Mouse (Mus musculus): Measurements from ENCODE around the gene Gorasp1.

The Gorasp1 gene

GRCm38 (mm10) chr9:119973869-119974520, 36.6 kb upstream of the Gorasp1 start:
- in situ Hi-C loops (cut with MboI; ENCODE audit: low pct_unique_long_range_greater_than_20kb in 1 of 2, low sequenced_read_pairs in 2 of 2, unreplicated experiment in 1 of 2): no loop called here

- in situ Hi-C loops (cut with MboI; ENCODE audit: low pct_unique_long_range_greater_than_20kb in 1 of 2, low sequenced_read_pairs in 2 of 2, unreplicated experiment in 1 of 2): no loop called here
Measured at GRCm38 (mm10) chr9:119973281-119973680, 35.9 kb upstream of the Gorasp1 start.

- in situ Hi-C loops (cut with MboI; ENCODE audit: low pct_unique_long_range_greater_than_20kb in 1 of 2, low sequenced_read_pairs in 2 of 2, unreplicated experiment in 1 of 2): no loop called here
Measured at GRCm38 (mm10) chr9:119972582-119972981, 35.2 kb upstream of the Gorasp1 start.

GRCm38 (mm10) chr9:119972166-119972565, 34.8 kb upstream of the Gorasp1 start:
- in situ Hi-C loops (cut with MboI; ENCODE audit: low pct_unique_long_range_greater_than_20kb in 1 of 2, low sequenced_read_pairs in 2 of 2, unreplicated experiment in 1 of 2): no loop called here

GRCm38 (mm10) chr9:119970763-119971656, 33.6 kb upstream of the Gorasp1 start:
- in situ Hi-C loops (cut with MboI; ENCODE audit: low pct_unique_long_range_greater_than_20kb in 1 of 2, low sequenced_read_pairs in 2 of 2, unreplicated experiment in 1 of 2): no loop called here

GRCm38 (mm10) chr9:119970221-119970620, 32.9 kb upstream of the Gorasp1 start:
- in situ Hi-C loops (cut with MboI; ENCODE audit: low pct_unique_long_range_greater_than_20kb in 1 of 2, low sequenced_read_pairs in 2 of 2, unreplicated experiment in 1 of 2): no loop called here

- in situ Hi-C loops (cut with MboI; ENCODE audit: low pct_unique_long_range_greater_than_20kb in 1 of 2, low sequenced_read_pairs in 2 of 2, unreplicated experiment in 1 of 2): no loop called here
Measured at GRCm38 (mm10) chr9:119969811-119970210, 32.4 kb upstream of the Gorasp1 start.

GRCm38 (mm10) chr9:119966221-119966910, 29.0 kb upstream of the Gorasp1 start:
- in situ Hi-C loops (cut with MboI; ENCODE audit: low pct_unique_long_range_greater_than_20kb in 1 of 2, low sequenced_read_pairs in 2 of 2, unreplicated experiment in 1 of 2): no loop called here

GRCm38 (mm10) chr9:119965186-119965585, 27.8 kb upstream of the Gorasp1 start:
- in situ Hi-C loops (cut with MboI; ENCODE audit: low pct_unique_long_range_greater_than_20kb in 1 of 2, low sequenced_read_pairs in 2 of 2, unreplicated experiment in 1 of 2): no loop called here

GRCm38 (mm10) chr9:119964206-119964605, 26.8 kb upstream of the Gorasp1 start:
- in situ Hi-C loops (cut with MboI; ENCODE audit: low pct_unique_long_range_greater_than_20kb in 1 of 2, low sequenced_read_pairs in 2 of 2, unreplicated experiment in 1 of 2): no loop called here

GRCm38 (mm10) chr9:119962987-119963667, 25.8 kb upstream of the Gorasp1 start:
- in situ Hi-C loops (cut with MboI; ENCODE audit: low pct_unique_long_range_greater_than_20kb in 1 of 2, low sequenced_read_pairs in 2 of 2, unreplicated experiment in 1 of 2): no loop called here

- in situ Hi-C loops (cut with MboI; ENCODE audit: low pct_unique_long_range_greater_than_20kb in 1 of 2, low sequenced_read_pairs in 2 of 2, unreplicated experiment in 1 of 2): no loop called here
Measured at GRCm38 (mm10) chr9:119962216-119962615, 24.9 kb upstream of the Gorasp1 start.

GRCm38 (mm10) chr9:119958835-119959234, 21.5 kb upstream of the Gorasp1 start:
- in situ Hi-C loops (cut with MboI; ENCODE audit: low pct_unique_long_range_greater_than_20kb in 1 of 2, low sequenced_read_pairs in 2 of 2, unreplicated experiment in 1 of 2): no loop called here

GRCm38 (mm10) chr9:119951388-119951787, 14.0 kb upstream of the Gorasp1 start:
- in situ Hi-C loops (cut with MboI; ENCODE audit: low pct_unique_long_range_greater_than_20kb in 1 of 2, low sequenced_read_pairs in 2 of 2, unreplicated experiment in 1 of 2): no loop called here

- in situ Hi-C loops (cut with MboI; ENCODE audit: low pct_unique_long_range_greater_than_20kb in 1 of 2, low sequenced_read_pairs in 2 of 2, unreplicated experiment in 1 of 2): no loop called here
Measured at GRCm38 (mm10) chr9:119950434-119950833, 13.1 kb upstream of the Gorasp1 start.

- in situ Hi-C loops (cut with MboI; ENCODE audit: low pct_unique_long_range_greater_than_20kb in 1 of 2, low sequenced_read_pairs in 2 of 2, unreplicated experiment in 1 of 2): no loop called here
Measured at GRCm38 (mm10) chr9:119948804-119949203, 11.4 kb upstream of the Gorasp1 start.

- in situ Hi-C loops (cut with MboI; ENCODE audit: low pct_unique_long_range_greater_than_20kb in 1 of 2, low sequenced_read_pairs in 2 of 2, unreplicated experiment in 1 of 2): no loop called here
Measured at GRCm38 (mm10) chr9:119945173-119945900, 8.0 kb upstream of the Gorasp1 start.

GRCm38 (mm10) chr9:119943326-119943725, 6.0 kb upstream of the Gorasp1 start:
- in situ Hi-C loops (cut with MboI; ENCODE audit: low pct_unique_long_range_greater_than_20kb in 1 of 2, low sequenced_read_pairs in 2 of 2, unreplicated experiment in 1 of 2): no loop called here
